In the genomic region with DNA sequence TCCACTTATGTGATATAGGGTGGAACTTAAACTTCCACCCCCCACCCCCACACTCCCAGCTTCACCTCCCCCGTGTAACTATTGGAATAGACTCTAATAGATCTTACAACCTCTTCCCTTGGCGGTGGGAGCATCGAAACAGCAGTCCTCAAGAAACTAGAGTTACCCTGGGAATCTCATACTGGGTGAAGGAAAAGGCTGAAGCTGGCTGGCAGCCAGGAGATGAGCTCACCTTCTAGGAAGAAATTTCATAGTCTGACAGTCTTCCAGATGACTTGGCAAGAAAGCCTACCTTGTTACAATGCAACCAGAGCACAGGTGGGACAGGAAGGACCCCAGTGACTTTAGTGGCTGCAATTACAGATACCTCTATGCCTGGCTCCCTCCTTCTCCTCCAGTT, we compare ENCODE assay signal across 9 mouse cellular contexts. TPM values are rescaled to one million over a fixed set of nuclear protein-coding genes. Genes with fewer than 3 reads are reported as not detected.
DNase-seq lines count a peak whose midpoint lies in the region; ATAC-seq and TF ChIP-seq lines count a peak whose summit lies in the region.
"Had no signal": no experiment of that assay in that cellular context is flagged by ENCODE, and none has a peak within 500 bp of the region (broad histone marks: within the 10 kb centered on the region; RNA-seq: fewer than 3 reads in every experiment).

No protein-coding gene starts in this region.

- no peak overlapping the region for H3K9ac ChIP-seq in stomach, postnatal 0 days (ENCODE audit: low read length)

- DNase-seq in adrenal gland, adult (ENCODE audit: inconsistent age in 2 of 2, low spot score in 1 of 2) = peak; percentile 36 to 64
- no peak for DNase-seq in adrenal gland, postnatal 4 days (ENCODE audit: low spot score in 2 of 2)
- peak; percentile 13 for DNase-seq in lung, postnatal 36 days
- no peak for DNase-seq in lung, adult 2 months
- DNase-seq in kidney, adult 9 months = peak; percentile 61
- DNase-seq in stomach, postnatal 0 days (ENCODE audit: low spot score) = peak; percentile 44
- no peak for DNase-seq in heart, adult 18-20 months
- DNase-seq: retina, postnatal 1 day had no signal

- H3K27me3 ChIP-seq in stomach, postnatal 0 days (ENCODE audit: control insufficient read depth, insufficient read depth, low read length) = no peaks in the 10 kb centered on the region

- 69% methylated on average over 3 of the region's 3 CpGs for WGBS in lung, adult 2 months
- 45% methylated on average over 3 of the region's 3 CpGs for WGBS in stomach, postnatal 0 days

- peak overlapping the region; percentile 49 for H3K27ac ChIP-seq in stomach, postnatal 0 days (replicated peaks)

- no peak for TF ChIP-seq EP300 in stomach, postnatal 0 days (optimal IDR thresholded peaks at IDR 0.05)

- ATAC-seq in stomach, postnatal 0 days (ENCODE audit: low FRiP score, low TSS enrichment) = no peak
- ATAC-seq in megakaryocyte, adult 5-6 weeks (ENCODE audit: poor library complexity, severe bottlenecking) = no peak

- no peak for TF ChIP-seq POLR2A in lung, adult 2 months (IDR thresholded peaks at IDR 0.05; ENCODE audit: borderline replicate concordance, extremely low read depth, low read depth, low read length)

- no peak for TF ChIP-seq CTCF in lung, adult 2 months (IDR thresholded peaks at IDR 0.05; ENCODE audit: insufficient read depth, low read length)
- TF ChIP-seq CTCF in stomach, postnatal 0 days (IDR thresholded peaks at IDR 0.05; ENCODE audit: low read depth) = no peak

- H3K36me3 ChIP-seq in stomach, postnatal 0 days (ENCODE audit: control insufficient read depth, insufficient read depth, low read length) = no peaks in the 10 kb centered on the region

- no peak overlapping the region for H3K4me3 ChIP-seq in lung, adult 2 months (replicated peaks; ENCODE audit: extremely low read depth, low read depth, low read length)
- no peak overlapping the region for H3K4me3 ChIP-seq in stomach, postnatal 0 days (ENCODE audit: low read depth, low read length)

- H3K9me3 ChIP-seq in stomach, postnatal 0 days (ENCODE audit: control insufficient read depth, low read length) = no peaks in the 10 kb centered on the region

- no peak overlapping the region for H3K4me2 ChIP-seq in stomach, postnatal 0 days (replicated peaks; ENCODE audit: low read depth)

- peaks cover 3% of the 10 kb centered on the region; the same call in 1 of the 2 replicates for H3K4me1 ChIP-seq in lung, adult 2 months (ENCODE audit: control insufficient read depth, insufficient read depth, low read length)
- no peaks in the 10 kb centered on the region for H3K4me1 ChIP-seq in stomach, postnatal 0 days (replicated peaks; ENCODE audit: control insufficient read depth, insufficient read depth)

RNA-seq across cellular contexts. Expression of gene Cd2ap, which starts 57.6 kb away (rescaled TPM):
- total RNA-seq in adrenal gland, postnatal 4 days (2021) = 10 to 100 TPM; 88.2 to 98.1 TPM
- polyA plus RNA-seq in lung, adult 2 months (2012; rRNA removed) = 13.9 and 14.6 TPM in 2 replicates
- 26.3 and 29.4 TPM in 2 replicates for polyA plus RNA-seq in stomach, postnatal 0 days (2015; fragmentation: Nextera tagmentation; extraction: Ambion mirVana)
- 10 to 100 TPM; 16.3 to 20.1 TPM for total RNA-seq in heart, adult 18-20 months (2021)
- 73.4 and 85.7 TPM in 2 replicates for total RNA-seq in megakaryocyte, adult 5-6 weeks (2015)
- 52.6 and 54.3 TPM in 2 replicates for total RNA-seq in megakaryocyte, adult 5-6 weeks (2017)

Comparison
In these comparisons a context has a peak if more than half of its experiments do, and no peak if none do; other contexts are left out.
1. DNase-seq: peak in adrenal gland, adult (2 of 2), lung, postnatal 36 days (single experiment), kidney, adult 9 months (single experiment) and stomach, postnatal 0 days (single experiment); none in adrenal gland, postnatal 4 days (0 of 2), lung, adult 2 months (single experiment) and heart, adult 18-20 months (0 of 2).